Mouse (Mus musculus) midbrain, embryonic 11.5 days (tissue): ENCODE measurements at regions not wholly inside any gene's neighbourhood (a gene's known extent, or its start where the extent isn't known, plus 50 kb on each side); places are given as distances from the start of the nearest gene placed in this dataset.

Experiments
- ATAC-seq: fragments of 200-750 bp; cut with Nextera tagmentation; 2 replicates; pipeline ENCODE4 v1.8.0; 2017; ENCODE audit warnings: moderate TSS enrichment, moderate library complexity; ENCODE audit not compliant: low FRiP score
- DNase-seq: peaks from one replicate; pipeline ENCODE4 v3.0.0; 2015; ENCODE audit warnings: low spot score; ENCODE audit errors: missing footprints
- H3K27ac ChIP-seq: fragments of 300-500 bp; sonication (generic); 2 replicates; pipeline ENCODE4 v1.5.1; 2014; ENCODE audit warnings: low read depth, low read length
- H3K27me3 ChIP-seq: fragments of 300-500 bp; sonication (generic); 2 replicates; pipeline ENCODE4 v1.6.1; 2014; ENCODE audit warnings: mild to moderate bottlenecking, low read length, moderate library complexity, mixed read lengths; ENCODE audit not compliant: control insufficient read depth, insufficient read depth
- H3K36me3 ChIP-seq: fragments of 300-500 bp; sonication (generic); 2 replicates; pipeline ENCODE4 v1.6.1; 2014; ENCODE audit warnings: mild to moderate bottlenecking, low read length, moderate library complexity, mixed read lengths; ENCODE audit not compliant: control insufficient read depth, insufficient read depth
- H3K4me1 ChIP-seq: fragments of 300-500 bp; sonication (generic); 2 replicates; pipeline ENCODE4 v1.6.1; 2014; ENCODE audit warnings: low read length; ENCODE audit not compliant: control insufficient read depth, insufficient read depth
- H3K4me2 ChIP-seq: fragments of 300-500 bp; sonication (generic); 2 replicates; pipeline ENCODE4 v1.6.1; 2014; ENCODE audit warnings: mild to moderate bottlenecking, moderate library complexity
- H3K4me3 ChIP-seq: fragments of 300-500 bp; sonication (generic); 2 replicates; pipeline ENCODE4 v1.5.1; 2014; ENCODE audit warnings: low read depth, low read length
- H3K9ac ChIP-seq: fragments of 300-500 bp; sonication (generic); 2 replicates; pipeline ENCODE4 v1.6.1; 2014; ENCODE audit warnings: low read length
- H3K9me3 ChIP-seq: fragments of 300-500 bp; sonication (generic); 2 replicates; pipeline ENCODE4 v1.6.1; 2016; ENCODE audit warnings: low read length; ENCODE audit not compliant: control insufficient read depth
- WGBS: fragments of 180-500 bp; shearing (Covaris S2); extraction: QIAGEN DNeasy Blood & Tissue Kit; methylation state at CpG from one replicate; pipeline ENCODE4 v1.1.7; 2014; 5-methylcytosine and 5-hydroxymethylcytosine counted together

GRCm38 (mm10) chr14:64511300-64511699 is 407.2 kb downstream of the Prss52 start:
- WGBS: 93% methylated on average over 7 of the region's 7 CpGs
- H3K4me3 ChIP-seq: no peak overlapping the region
- H3K27ac ChIP-seq: no peak overlapping the region
- DNase-seq: no peak
- H3K4me1 ChIP-seq: no peaks in the 10 kb centered on the region
- H3K4me2 ChIP-seq: no peak overlapping the region
- no peak overlapping the region for H3K9ac ChIP-seq
- H3K36me3 ChIP-seq: no peaks in the 10 kb centered on the region
- no peak for ATAC-seq
- no peaks in the 10 kb centered on the region for H3K9me3 ChIP-seq
- H3K27me3 ChIP-seq: no peaks in the 10 kb centered on the region

- H3K4me2 ChIP-seq: no peak overlapping the region
- ATAC-seq (no peak), DNase-seq (no peak)
- H3K27ac ChIP-seq: no peak overlapping the region
- no peak overlapping the region for H3K4me3 ChIP-seq
- H3K27me3 ChIP-seq: no peaks in the 10 kb centered on the region
- no peaks in the 10 kb centered on the region for H3K36me3 ChIP-seq
- 83% methylated on average over 7 of the region's 7 CpGs for WGBS
- no peaks in the 10 kb centered on the region for H3K9me3 ChIP-seq
- no peaks in the 10 kb centered on the region for H3K4me1 ChIP-seq
- no peak overlapping the region for H3K9ac ChIP-seq
Measured at GRCm38 (mm10) chr14:64512726-64513125, 408.6 kb downstream of the Prss52 start.

- H3K4me2 ChIP-seq: no peak overlapping the region
- H3K4me1 ChIP-seq: no peaks in the 10 kb centered on the region
- DNase-seq (no peak), ATAC-seq (no peak)
- 73% methylated on average over 7 of the region's 7 CpGs for WGBS
- no peaks in the 10 kb centered on the region for H3K9me3 ChIP-seq
- no peak overlapping the region for H3K9ac ChIP-seq
- no peak overlapping the region for H3K4me3 ChIP-seq
- H3K27me3 ChIP-seq: no peaks in the 10 kb centered on the region
- H3K36me3 ChIP-seq: no peaks in the 10 kb centered on the region
- H3K27ac ChIP-seq: no peak overlapping the region
Measured at GRCm38 (mm10) chr14:64517584-64518195, 413.6 kb downstream of the Prss52 start.

- no peaks in the 10 kb centered on the region for H3K36me3 ChIP-seq
- no peak for ATAC-seq
- H3K27ac ChIP-seq: no peak overlapping the region
- no peak overlapping the region for H3K4me2 ChIP-seq
- H3K4me3 ChIP-seq: no peak overlapping the region
- 50% methylated on average over 8 of the region's 8 CpGs for WGBS
- H3K9me3 ChIP-seq: no peaks in the 10 kb centered on the region
- peak; percentile 79 for DNase-seq
- H3K9ac ChIP-seq: no peak overlapping the region
- H3K4me1 ChIP-seq: peaks cover 13% of the 10 kb centered on the region
- no peaks in the 10 kb centered on the region for H3K27me3 ChIP-seq
Measured at GRCm38 (mm10) chr14:64524641-64525040, 420.6 kb downstream of the Prss52 start.

- H3K27ac ChIP-seq: no peak overlapping the region
- no peak overlapping the region for H3K9ac ChIP-seq
- no peaks in the 10 kb centered on the region for H3K9me3 ChIP-seq
- H3K4me2 ChIP-seq: no peak overlapping the region
- WGBS: 71% methylated on average over 10 of the region's 10 CpGs
- DNase-seq: peak; percentile 85
- H3K4me1 ChIP-seq: peaks cover 13% of the 10 kb centered on the region
- ATAC-seq: no peak
- no peak overlapping the region for H3K4me3 ChIP-seq
- no peaks in the 10 kb centered on the region for H3K27me3 ChIP-seq
- H3K36me3 ChIP-seq: no peaks in the 10 kb centered on the region
Measured at GRCm38 (mm10) chr14:64525302-64526078, 421.4 kb downstream of the Prss52 start.

GRCm38 (mm10) chr14:64530541-64530940 is 426.5 kb downstream of the Prss52 start:
- no peak overlapping the region for H3K4me3 ChIP-seq
- H3K9me3 ChIP-seq: no peaks in the 10 kb centered on the region
- DNase-seq (peak; percentile 73), ATAC-seq (no peak)
- no peaks in the 10 kb centered on the region for H3K27me3 ChIP-seq
- 63% methylated on average over 3 of the region's 3 CpGs for WGBS
- no peaks in the 10 kb centered on the region for H3K36me3 ChIP-seq
- no peak overlapping the region for H3K9ac ChIP-seq
- no peak overlapping the region for H3K4me2 ChIP-seq
- H3K4me1 ChIP-seq: peaks cover 25% of the 10 kb centered on the region
- no peak overlapping the region for H3K27ac ChIP-seq

- H3K4me1 ChIP-seq: peaks cover 22% of the 10 kb centered on the region
- no peak overlapping the region for H3K9ac ChIP-seq
- no peak overlapping the region for H3K4me2 ChIP-seq
- no peak overlapping the region for H3K4me3 ChIP-seq
- 31% methylated on average over 7 of the region's 7 CpGs for WGBS
- no peaks in the 10 kb centered on the region for H3K9me3 ChIP-seq
- H3K27me3 ChIP-seq: no peaks in the 10 kb centered on the region
- H3K36me3 ChIP-seq: no peaks in the 10 kb centered on the region
- DNase-seq (peak; percentile 86), ATAC-seq (no peak)
- H3K27ac ChIP-seq: no peak overlapping the region
Measured at GRCm38 (mm10) chr14:64531221-64531949, 427.3 kb downstream of the Prss52 start.

GRCm38 (mm10) chr14:64532351-64532750 is 428.3 kb downstream of the Prss52 start:
- no peak for ATAC-seq

GRCm38 (mm10) chr14:64533591-64534151 is 429.6 kb downstream of the Prss52 start:
- H3K4me2 ChIP-seq: no peak overlapping the region
- H3K36me3 ChIP-seq: no peaks in the 10 kb centered on the region
- H3K27me3 ChIP-seq: no peaks in the 10 kb centered on the region
- no peak overlapping the region for H3K4me3 ChIP-seq
- H3K4me1 ChIP-seq: peaks cover 22% of the 10 kb centered on the region
- peak overlapping the region; percentile 56 for H3K27ac ChIP-seq
- no peaks in the 10 kb centered on the region for H3K9me3 ChIP-seq
- H3K9ac ChIP-seq: no peak overlapping the region
- peak; percentile 54 for ATAC-seq
- WGBS: 16% methylated on average over 7 of the region's 7 CpGs
- DNase-seq: peak; percentile 91

More at GRCm38 (mm10) chr14:64532351-64532750, 428.3 kb downstream of the Prss52 start:
- DNase-seq: peak; percentile 60
- Histone ChIP-seq H3K36me3 (no peaks in the 10 kb centered on the region), H3K4me3 (no peak overlapping the region), H3K4me2 (no peak overlapping the region), H3K4me1 (peaks cover 22% of the 10 kb centered on the region), H3K9ac (no peak overlapping the region), H3K9me3 (no peaks in the 10 kb centered on the region), H3K27ac (no peak overlapping the region), H3K27me3 (no peaks in the 10 kb centered on the region)
- 92% methylated on average over 5 of the region's 5 CpGs for WGBS
